Mouse (Mus musculus) MEL (cell line): ENCODE measurements at regions not wholly inside any gene's neighbourhood (a gene's known extent, or its start where the extent isn't known, plus 50 kb on each side); places are given as distances from the start of the nearest gene placed in this dataset.

Experiments
- DNase-seq: peaks from one replicate; pipeline ENCODE4 v3.0.0; 2011; ENCODE audit warnings: low read depth, low spot score
- H3K27ac ChIP-seq: 2 replicates; pipeline ENCODE4 v1.5.1; 2012; ENCODE audit warnings: low read depth, mild to moderate bottlenecking, control low read depth, low read length, moderate library complexity; ENCODE audit not compliant: control insufficient read depth
- H3K27me3 ChIP-seq, 2 experiments: fragments of 150-350 bp in 1 of 2; sonication (generic) in 1 of 2; 2 replicates each; pipeline ENCODE4 v1.6.1; 2012; ENCODE audit warnings: low read length in 2 of 2, mild to moderate bottlenecking in 2 of 2, improper control_type of control experiment in 1 of 2, moderate library complexity in 1 of 2; ENCODE audit not compliant: insufficient read depth in 2 of 2, control insufficient read depth in 1 of 2
- H3K36me3 ChIP-seq, 2 experiments: 2 replicates each; pipeline ENCODE4 v1.6.1; 2012 to 2014; ENCODE audit warnings: low read length in 2 of 2, improper control_type of control experiment in 1 of 2, inconsistent platforms in 1 of 2, mild to moderate bottlenecking in 1 of 2; ENCODE audit not compliant: insufficient read depth in 2 of 2, control insufficient read depth in 1 of 2
- H3K4me1 ChIP-seq, 2 experiments: fragments of 150-350 bp in 1 of 2; sonication (generic) in 1 of 2; 2 replicates each; pipeline ENCODE4 v1.6.1; 2012; ENCODE audit warnings: low read length in 2 of 2, improper control_type of control experiment in 1 of 2, mild to moderate bottlenecking in 1 of 2; ENCODE audit not compliant: insufficient read depth in 2 of 2, control insufficient read depth in 1 of 2
- H3K4me3 ChIP-seq, 2 experiments: fragments of 150-350 bp in 1 of 2; sonication (generic) in 1 of 2; 2 replicates each; pipeline ENCODE4 v1.5.1; 2012; ENCODE audit warnings: low read depth in 2 of 2, low read length in 2 of 2, mild to moderate bottlenecking in 2 of 2, moderate library complexity in 2 of 2, control low read depth in 1 of 2, improper control_type of control experiment in 1 of 2; ENCODE audit not compliant: control insufficient read depth in 1 of 2, insufficient read depth in 1 of 2
- H3K79me2 ChIP-seq: 2 replicates; pipeline ENCODE4 v1.6.1; 2012; ENCODE audit warnings: mild to moderate bottlenecking, low read length, moderate library complexity; ENCODE audit not compliant: control insufficient read depth, poor library complexity, insufficient read depth
- H3K9ac ChIP-seq: 2 replicates; pipeline ENCODE4 v1.6.1; 2012; ENCODE audit warnings: low read depth, mild to moderate bottlenecking, control low read depth, low read length, moderate library complexity; ENCODE audit not compliant: control insufficient read depth, poor library complexity, severe bottlenecking
- H3K9me3 ChIP-seq: fragments of 150-350 bp; sonication (generic); replicated peaks from 2 replicates; pipeline ENCODE4 v1.6.1; 2012; ENCODE audit warnings: mild to moderate bottlenecking, low read length, improper control_type of control experiment, moderate library complexity; ENCODE audit not compliant: insufficient read depth
- BHLHE40 ChIP-seq: IDR thresholded peaks from 2 replicates; pipeline ENCODE4 v1.6.1; 2012; ENCODE audit warnings: low read depth, mild to moderate bottlenecking, inconsistent platforms, low read length, improper control_type of control experiment, borderline replicate concordance
- GABPA ChIP-seq: IDR thresholded peaks from 2 replicates; pipeline ENCODE4 v1.6.1; 2012; ENCODE audit warnings: low read depth, mild to moderate bottlenecking, inconsistent platforms, low read length, improper control_type of control experiment, moderate library complexity
- JUND ChIP-seq: IDR thresholded peaks from 2 replicates; pipeline ENCODE4 v1.6.1; 2011; ENCODE audit warnings: low read depth, mild to moderate bottlenecking, improper control_type of control experiment, low read length
- KAT2A ChIP-seq: conservative IDR thresholded peaks from 2 replicates; pipeline ENCODE4 v1.6.1; 2012; ENCODE audit warnings: low read depth, low read length, improper control_type of control experiment, inconsistent platforms
- MAFK ChIP-seq: IDR thresholded peaks from 2 replicates; pipeline ENCODE4 v1.6.1; 2011; ENCODE audit warnings: low read depth, mild to moderate bottlenecking, low read length, improper control_type of control experiment, borderline replicate concordance
- MYC ChIP-seq: IDR thresholded peaks from 2 replicates; pipeline ENCODE4 v1.6.1; 2011; ENCODE audit warnings: low read depth, mild to moderate bottlenecking, low read length, improper control_type of control experiment, moderate library complexity
- POLR2A ChIP-seq, 2 experiments: IDR thresholded peaks; 2 replicates each; pipeline ENCODE4 v1.6.1; 2011 to 2012; ENCODE audit warnings: low read length in 2 of 2, mild to moderate bottlenecking in 2 of 2, control low read depth in 1 of 2, improper control_type of control experiment in 1 of 2, low read depth in 1 of 2, moderate library complexity in 1 of 2; ENCODE audit not compliant: control insufficient read depth in 1 of 2, insufficient read depth in 1 of 2, poor library complexity in 1 of 2
- POLR2AphosphoS5 ChIP-seq: IDR thresholded peaks from 2 replicates; pipeline ENCODE4 v1.6.1; 2012; ENCODE audit warnings: low read depth, borderline replicate concordance, mild to moderate bottlenecking, inconsistent platforms, low read length, moderate library complexity, mixed read lengths
- RAD21 ChIP-seq: IDR thresholded peaks from 2 replicates; pipeline ENCODE4 v1.6.1; 2011; ENCODE audit warnings: mild to moderate bottlenecking, low read depth, low read length, improper control_type of control experiment
- RCOR1 ChIP-seq: IDR thresholded peaks from 2 replicates; pipeline ENCODE4 v1.6.1; 2012; ENCODE audit warnings: low read depth, mild to moderate bottlenecking, inconsistent platforms, low read length, improper control_type of control experiment
- TAL1 ChIP-seq: IDR thresholded peaks from 2 replicates; pipeline ENCODE4 v1.6.1; 2012; ENCODE audit warnings: mild to moderate bottlenecking, inconsistent platforms, low read length, moderate library complexity, mixed read lengths
- TCF12 ChIP-seq: IDR thresholded peaks from 2 replicates; pipeline ENCODE4 v1.6.1; 2014; ENCODE audit warnings: low read depth, mild to moderate bottlenecking, inconsistent platforms, low read length, improper control_type of control experiment, moderate library complexity
- UBTF ChIP-seq: IDR thresholded peaks from 2 replicates; pipeline ENCODE4 v1.6.1; 2012; ENCODE audit warnings: low read depth, mild to moderate bottlenecking, inconsistent platforms, low read length, improper control_type of control experiment, moderate library complexity, borderline replicate concordance; ENCODE audit not compliant: insufficient read depth
- USF1 ChIP-seq: IDR thresholded peaks from 2 replicates; pipeline ENCODE4 v1.6.1; 2014; ENCODE audit warnings: low read depth, mild to moderate bottlenecking, inconsistent platforms, low read length, improper control_type of control experiment, moderate library complexity
- ZMIZ1 ChIP-seq: IDR thresholded peaks from 2 replicates; pipeline ENCODE4 v1.6.1; 2012; ENCODE audit warnings: low read depth, mild to moderate bottlenecking, inconsistent platforms, low read length, improper control_type of control experiment, moderate library complexity
- ZNF384 ChIP-seq: IDR thresholded peaks from 2 replicates; pipeline ENCODE4 v1.6.1; 2012; ENCODE audit warnings: low read depth, mild to moderate bottlenecking, inconsistent platforms, low read length, improper control_type of control experiment

DNA sequence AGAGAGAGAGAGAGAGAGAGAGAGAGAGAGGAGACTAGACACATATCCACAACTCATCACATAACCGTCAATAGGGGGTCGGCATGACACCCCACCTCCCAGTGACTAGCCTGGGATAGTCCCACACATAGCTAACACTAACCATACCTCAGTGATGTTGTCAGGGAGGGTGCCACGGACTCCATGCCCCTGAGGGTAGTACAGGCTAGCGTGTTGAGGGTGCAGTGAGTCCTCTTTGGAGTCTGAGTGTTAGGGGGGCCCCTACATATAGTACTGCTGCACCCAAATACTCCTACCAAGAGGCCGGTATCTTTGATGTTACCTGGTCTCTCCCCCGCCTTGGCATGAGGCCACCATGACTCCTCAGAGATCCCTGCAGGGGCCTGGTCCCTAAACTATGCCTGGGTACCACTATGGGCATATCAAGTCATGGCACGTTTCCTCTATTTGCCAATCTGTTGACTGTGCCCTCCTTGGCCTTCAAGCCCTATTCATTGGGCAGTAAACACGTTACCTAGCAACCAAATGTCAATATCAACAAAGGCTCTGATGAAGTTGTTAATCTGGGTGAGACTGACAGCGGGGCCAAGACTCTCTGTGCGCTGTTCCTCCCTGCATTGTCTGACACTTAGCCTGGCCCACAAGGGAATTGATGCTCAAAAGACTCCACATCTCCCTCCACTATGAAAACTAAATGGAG is 156.7 kb downstream of the Inhbb start:
- DNase-seq = no peak
- no peaks in the 10 kb centered on the region for H3K4me1 ChIP-seq
- no peaks in the 10 kb centered on the region for H3K36me3 ChIP-seq
- H3K27me3 ChIP-seq = no peaks in the 10 kb centered on the region
- no peak overlapping the region for H3K9ac ChIP-seq
- no peaks in the 10 kb centered on the region for H3K79me2 ChIP-seq
- no peak for TF ChIP-seq RCOR1
- TF ChIP-seq POLR2AphosphoS5 = no peak
- no peak for TF ChIP-seq USF1
- no peak for TF ChIP-seq MYC
- no peak overlapping the region for H3K4me3 ChIP-seq
- no peak overlapping the region for H3K27ac ChIP-seq
- H3K9me3 ChIP-seq = no peaks in the 10 kb centered on the region

DNA sequence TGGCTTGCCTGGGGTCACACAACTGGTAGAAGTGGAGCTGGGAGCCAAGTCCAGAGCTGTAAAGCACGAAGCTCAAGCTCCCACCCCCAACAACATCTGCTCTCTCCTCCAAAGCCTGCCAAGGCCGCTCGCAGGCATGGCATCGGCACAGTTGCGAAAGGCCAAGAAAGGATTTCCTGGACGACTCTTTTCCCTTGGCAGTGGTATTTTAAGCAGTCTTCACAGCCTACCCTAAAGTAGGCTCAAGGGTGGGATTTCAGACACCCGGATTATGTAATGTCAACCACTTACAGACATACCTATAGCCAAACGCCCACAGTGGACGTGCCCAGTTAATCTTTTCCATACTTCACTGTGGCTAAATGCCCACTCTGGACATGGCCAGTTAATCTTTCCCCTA is 162.6 kb downstream of the Inhbb start:
- H3K9me3 ChIP-seq = no peaks in the 10 kb centered on the region

DNA sequence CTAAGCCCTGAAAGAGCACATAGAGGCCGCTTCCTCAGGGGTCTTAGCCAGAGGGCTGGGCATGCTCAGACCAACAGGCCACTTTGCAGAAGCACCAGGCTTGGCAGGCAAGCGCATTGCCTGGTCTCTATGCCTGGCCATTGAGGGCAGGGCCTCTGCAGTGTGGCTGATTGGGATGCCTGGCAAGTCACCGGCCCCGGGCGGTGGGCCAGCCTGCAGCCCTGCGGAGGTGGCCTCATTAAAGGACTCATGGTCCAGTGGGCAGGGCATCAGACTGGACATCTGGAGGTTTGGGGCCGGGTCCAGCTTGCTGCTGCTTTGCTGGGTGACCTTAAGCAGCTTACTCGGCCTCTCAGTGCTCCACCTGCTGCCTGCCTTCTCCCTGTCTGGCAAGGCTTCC is 165.3 kb downstream of the Inhbb start:
- Histone ChIP-seq H3K4me3 (no peak overlapping the region), H3K9ac (no peak overlapping the region), H3K27me3 (no peaks in the 10 kb centered on the region), H3K79me2 (no peaks in the 10 kb centered on the region), H3K4me1 (no peaks in the 10 kb centered on the region), H3K36me3 (no peaks in the 10 kb centered on the region), H3K27ac (no peak overlapping the region), H3K9me3 (no peaks in the 10 kb centered on the region)
- no peak for DNase-seq
- TF ChIP-seq TCF12 (no peak), RAD21 (no peak), MAFK (no peak), TAL1 (no peak), GABPA (no peak), POLR2A (IDR thresholded peaks at IDR 0.05; ENCODE audit: control insufficient read depth in 1 of 2, insufficient read depth in 1 of 2, low read depth in 1 of 2, low read length in 2 of 2, poor library complexity in 1 of 2) (no peak), JUND (no peak), ZNF384 (no peak)

More for the DNA sequence above, 162.6 kb downstream of the Inhbb start:
- Histone ChIP-seq H3K4me1 (no peaks in the 10 kb centered on the region), H3K4me3 (no peak overlapping the region), H3K27me3 (no peaks in the 10 kb centered on the region), H3K27ac (no peak overlapping the region), H3K9ac (no peak overlapping the region), H3K79me2 (no peaks in the 10 kb centered on the region), H3K36me3 (no peaks in the 10 kb centered on the region)
- DNase-seq = no peak
- TF ChIP-seq KAT2A (no peak), BHLHE40 (no peak), MYC (no peak), UBTF (no peak), ZMIZ1 (no peak)
